Mouse (Mus musculus) ES-E14 (cell line): ENCODE measurements around the gene Mif4gd. TPM values are rescaled to one million over a fixed set of nuclear protein-coding genes. Genes with fewer than 3 reads are reported as not detected.
A peak's percentile ranks its signal among the peaks of the same experiment; 100 is the strongest.

Source experiments
- DNase-seq: peaks from one replicate; pipeline ENCODE4 v3.0.0-alpha.2; 2013; ENCODE audit warnings: low read depth, low spot score
- H3K27ac ChIP-seq: 2 replicates; pipeline ENCODE4 v1.5.1; 2012; ENCODE audit warnings: low read depth, mild to moderate bottlenecking, low read length, moderate library complexity, mixed read lengths; ENCODE audit not compliant: poor library complexity, insufficient read depth, severe bottlenecking
- H3K36me3 ChIP-seq: 2 replicates; pipeline ENCODE4 v1.6.1; 2012; ENCODE audit warnings: mild to moderate bottlenecking, low read length, moderate library complexity, mixed read lengths; ENCODE audit not compliant: control insufficient read depth, poor library complexity, insufficient read depth, severe bottlenecking
- H3K4me1 ChIP-seq, 2 experiments: fragments of 150-350 bp in 1 of 2; sonication (generic) in 1 of 2; 2 replicates each; pipeline ENCODE4 v1.6.1; 2012; ENCODE audit warnings: low read length in 2 of 2, mild to moderate bottlenecking in 1 of 2, mixed read lengths in 1 of 2; ENCODE audit not compliant: control insufficient read depth in 2 of 2, insufficient read depth in 2 of 2, poor library complexity in 1 of 2
- H3K4me3 ChIP-seq, 2 experiments: fragments of 150-350 bp in 1 of 2; sonication (generic) in 1 of 2; 2 replicates each; pipeline ENCODE4 v1.5.1; 2012; ENCODE audit warnings: low read length in 2 of 2, low read depth in 1 of 2, mild to moderate bottlenecking in 1 of 2, mixed read lengths in 1 of 2; ENCODE audit not compliant: insufficient read depth in 1 of 2, poor library complexity in 1 of 2, severe bottlenecking in 1 of 2
- H3K9ac ChIP-seq: 2 replicates; pipeline ENCODE4 v1.6.1; 2012; ENCODE audit warnings: low read depth, mild to moderate bottlenecking, low read length, mixed read lengths; ENCODE audit not compliant: poor library complexity, insufficient read depth, severe bottlenecking
- H3K9me3 ChIP-seq: fragments of 150-350 bp; sonication (generic); 2 replicates; pipeline ENCODE4 v1.6.1; 2012; ENCODE audit warnings: low read depth, mild to moderate bottlenecking, low read length; ENCODE audit not compliant: control insufficient read depth, insufficient read depth
- CHD2 ChIP-seq: IDR thresholded peaks from 2 replicates; pipeline ENCODE4 v1.6.1; 2014; ENCODE audit warnings: mild to moderate bottlenecking, low read depth, low read length, inconsistent platforms
- HCFC1 ChIP-seq: IDR thresholded peaks from 2 replicates; pipeline ENCODE4 v1.6.1; 2012; ENCODE audit warnings: low read length, inconsistent platforms, borderline replicate concordance; ENCODE audit not compliant: insufficient read depth
- MAFK ChIP-seq: IDR thresholded peaks from 2 replicates; pipeline ENCODE4 v1.6.1; 2014; ENCODE audit warnings: mild to moderate bottlenecking, low read depth, low read length, inconsistent platforms; ENCODE audit not compliant: insufficient read depth
- ZC3H11A ChIP-seq: IDR thresholded peaks from 2 replicates; pipeline ENCODE4 v1.6.1; 2012; ENCODE audit warnings: low read depth, mild to moderate bottlenecking, inconsistent platforms, low read length, borderline replicate concordance
- ZNF384 ChIP-seq: IDR thresholded peaks from 2 replicates; pipeline ENCODE4 v1.6.1; 2012; ENCODE audit warnings: low read depth, low read length, inconsistent platforms
- in situ Hi-C, 2 experiments: fragments of 600-800 bp; cut with MboI; formaldehyde crosslinking; loops; one replicate each; pipeline ENCODE4 v1.15.1; 2025; ENCODE audit warnings: low sequenced_read_pairs in 2 of 2, inconsistent platforms in 1 of 2; ENCODE audit not compliant: unreplicated experiment in 2 of 2
- total RNA-seq: library from RNA; depleted of rRNA; stranded (reverse); fragments of 300-350 nt; gene quantifications from 2 replicates; pipeline ENCODE4 v1.2.3, GENCODE M21; 2012

Gene Mif4gd
- total RNA-seq, 1 experiment = 63.8 TPM

- H3K9ac ChIP-seq = no peak overlapping the region
- DNase-seq = no peak
- in situ Hi-C loops = no loop called here
- H3K4me3 ChIP-seq = no peak overlapping the region
- peaks cover 22% of the 10 kb centered on the region for H3K36me3 ChIP-seq
- H3K27ac ChIP-seq = no peak overlapping the region
- peaks cover 14 to 16% of the 10 kb centered on the region in 2 experiments; a peak in 2 of 4 replicates for H3K4me1 ChIP-seq
- TF ChIP-seq HCFC1 = no peak
- no peak for TF ChIP-seq MAFK
- TF ChIP-seq ZC3H11A = no peak
- no peak for TF ChIP-seq CHD2
- no peak for TF ChIP-seq ZNF384
- no peaks in the 10 kb centered on the region for H3K9me3 ChIP-seq
Observed at GRCm38 (mm10) chr11:115619949-115620348, 7.2 kb upstream of the Mif4gd start.

- H3K4me3 ChIP-seq = no peak overlapping the region
- peaks cover 16 to 22% of the 10 kb centered on the region in 2 experiments; a peak in 3 of 4 replicates for H3K4me1 ChIP-seq
- H3K27ac ChIP-seq = no peak overlapping the region
- in situ Hi-C loops = no loop called here
- no peak for DNase-seq
- no peak overlapping the region for H3K9ac ChIP-seq
- H3K9me3 ChIP-seq = no peaks in the 10 kb centered on the region
- peaks cover 24% of the 10 kb centered on the region for H3K36me3 ChIP-seq
- TF ChIP-seq MAFK = no peak
Observed at GRCm38 (mm10) chr11:115618732-115619516, 6.2 kb upstream of the Mif4gd start.

- no peak overlapping the region for H3K4me3 ChIP-seq
- no peaks in the 10 kb centered on the region for H3K9me3 ChIP-seq
- in situ Hi-C loops = no loop called here
- DNase-seq = no peak
- no peak for TF ChIP-seq HCFC1
- no peak for TF ChIP-seq CHD2
- no peak for TF ChIP-seq ZC3H11A
- TF ChIP-seq MAFK = no peak
- no peak for TF ChIP-seq ZNF384
- peaks cover 21% of the 10 kb centered on the region for H3K36me3 ChIP-seq
- H3K4me1 ChIP-seq = peaks cover 24 to 28% of the 10 kb centered on the region in 2 experiments; a peak in 3 of 4 replicates
- H3K9ac ChIP-seq = no peak overlapping the region; the same call in 1 of the 2 replicates
- H3K27ac ChIP-seq = no peak overlapping the region
Observed at GRCm38 (mm10) chr11:115618001-115618400, 5.2 kb upstream of the Mif4gd start.

- H3K27ac ChIP-seq = peak overlapping the region; percentile 75; the same call in 1 of the 2 replicates
- DNase-seq = no peak
- H3K4me1 ChIP-seq = peaks cover 24 to 28% of the 10 kb centered on the region in 2 experiments; a peak in 3 of 4 replicates
- in situ Hi-C loops = no loop called here
- peak overlapping the region; percentile 78; the same call in 1 of the 2 replicates for H3K9ac ChIP-seq
- peak overlapping the region; percentile 51 to 55 for H3K4me3 ChIP-seq
- TF ChIP-seq MAFK (no peak), ZC3H11A (no peak)
- H3K9me3 ChIP-seq = no peaks in the 10 kb centered on the region
- peaks cover 12% of the 10 kb centered on the region for H3K36me3 ChIP-seq
Observed at GRCm38 (mm10) chr11:115616893-115617292, 4.1 kb upstream of the Mif4gd start.
